Mouse (Mus musculus) hindbrain, postnatal 0 days (tissue): Measurements from ENCODE around the gene Pdik1l. TPM values are rescaled to one million over a fixed set of nuclear protein-coding genes. Genes with fewer than 3 reads are reported as not detected.

Source experiments
- ATAC-seq: fragments of 200-750 bp; cut with Nextera tagmentation; 2 replicates; pipeline ENCODE4 v1.8.0; 2017; ENCODE audit warnings: mild to moderate bottlenecking, moderate TSS enrichment, moderate library complexity
- DNase-seq: peaks from one replicate; pipeline ENCODE4 v3.0.0-alpha.2; 2015; ENCODE audit warnings: low spot score
- H3K27ac ChIP-seq: fragments of 300-500 bp; sonication (generic); 2 replicates; pipeline ENCODE4 v1.5.1; 2014; ENCODE audit warnings: mild to moderate bottlenecking
- H3K27me3 ChIP-seq: fragments of 300-500 bp; sonication (generic); 2 replicates; pipeline ENCODE4 v1.6.1; 2014; ENCODE audit warnings: low read length, mixed read lengths; ENCODE audit not compliant: insufficient read depth
- H3K36me3 ChIP-seq: fragments of 300-500 bp; sonication (generic); 2 replicates; pipeline ENCODE4 v1.6.1; 2014; ENCODE audit warnings: low read length, mixed read lengths; ENCODE audit not compliant: insufficient read depth
- H3K4me1 ChIP-seq: fragments of 300-500 bp; sonication (generic); 2 replicates; pipeline ENCODE4 v1.6.1; 2014; ENCODE audit warnings: antibody characterized with exemption, low read length, mixed read lengths; ENCODE audit not compliant: insufficient read depth
- H3K4me2 ChIP-seq: fragments of 300-500 bp; sonication (generic); 2 replicates; pipeline ENCODE4 v1.6.1; 2014; ENCODE audit warnings: low read depth, mild to moderate bottlenecking, low read length, moderate library complexity, mixed read lengths
- H3K4me3 ChIP-seq: fragments of 300-500 bp; sonication (generic); 2 replicates; pipeline ENCODE4 v1.5.1; 2014; ENCODE audit warnings: low read length
- H3K9ac ChIP-seq: fragments of 300-500 bp; sonication (generic); replicated peaks from 2 replicates; pipeline ENCODE4 v1.6.1; 2014; ENCODE audit warnings: mild to moderate bottlenecking, low read length, moderate library complexity, mixed read lengths
- H3K9me3 ChIP-seq: fragments of 300-500 bp; sonication (generic); 2 replicates; pipeline ENCODE4 v1.6.1; 2016; ENCODE audit warnings: low read length, mixed read lengths
- CTCF ChIP-seq: IDR thresholded peaks from 2 replicates; pipeline ENCODE4 v1.5.1; 2016; ENCODE audit warnings: antibody characterized with exemption, control low read depth, low read depth
- WGBS: fragments of 180-500 bp; shearing (Covaris S2); extraction: QIAGEN DNeasy Blood & Tissue Kit; methylation state at CpG from one replicate; pipeline ENCODE4 v1.1.7; 2014; 5-methylcytosine and 5-hydroxymethylcytosine counted together
- polyA plus RNA-seq: library from polyadenylated mRNA; unstranded; fragments of >200 nt; fragmentation: Nextera tagmentation; extraction: Ambion mirVana; gene quantifications from 2 replicates; pipeline ENCODE4 v1.2.1, GENCODE M21; 2015
- total RNA-seq: library from RNA; depleted of rRNA; stranded (reverse); fragments of >200 nt; gene quantifications from 2 replicates; pipeline ENCODE4 v1.2.3, GENCODE M21; 2014

Pdik1l gene
- total and polyA plus RNA-seq, 2 experiments from 2014 or later = 24.8 to 35.2 TPM

DNA sequence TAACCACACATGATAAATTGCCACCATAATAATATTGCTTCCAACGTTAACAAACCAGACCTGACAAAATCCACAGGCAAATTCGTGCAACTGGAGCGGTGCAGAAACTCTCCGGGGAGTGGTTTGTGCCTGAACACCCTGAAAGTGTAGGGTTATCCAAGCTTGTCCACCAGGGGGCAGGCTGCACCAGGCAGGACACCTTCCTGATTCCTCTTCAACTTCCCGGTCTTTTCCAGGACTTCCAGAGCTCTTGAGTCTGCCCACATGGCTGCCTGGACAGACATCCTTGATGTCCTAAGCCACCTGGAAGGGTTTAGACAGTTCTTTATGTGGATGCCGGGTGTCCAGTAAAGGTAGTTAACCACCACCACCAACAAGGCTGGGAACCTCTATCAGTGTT lies 24.5 kb downstream of the Pdik1l start:
- Histone ChIP-seq H3K27ac (no peak overlapping the region), H3K4me1 (no peaks in the 10 kb centered on the region), H3K4me2 (no peak overlapping the region), H3K36me3 (no peaks in the 10 kb centered on the region), H3K4me3 (no peak overlapping the region), H3K27me3 (no peaks in the 10 kb centered on the region), H3K9me3 (no peaks in the 10 kb centered on the region), H3K9ac (no peak overlapping the region)
- TF ChIP-seq CTCF = peak; percentile 71
- 43% methylated on average over 6 of the region's 6 CpGs for WGBS
- ATAC-seq (no peak), DNase-seq (peak; percentile 48)

DNA sequence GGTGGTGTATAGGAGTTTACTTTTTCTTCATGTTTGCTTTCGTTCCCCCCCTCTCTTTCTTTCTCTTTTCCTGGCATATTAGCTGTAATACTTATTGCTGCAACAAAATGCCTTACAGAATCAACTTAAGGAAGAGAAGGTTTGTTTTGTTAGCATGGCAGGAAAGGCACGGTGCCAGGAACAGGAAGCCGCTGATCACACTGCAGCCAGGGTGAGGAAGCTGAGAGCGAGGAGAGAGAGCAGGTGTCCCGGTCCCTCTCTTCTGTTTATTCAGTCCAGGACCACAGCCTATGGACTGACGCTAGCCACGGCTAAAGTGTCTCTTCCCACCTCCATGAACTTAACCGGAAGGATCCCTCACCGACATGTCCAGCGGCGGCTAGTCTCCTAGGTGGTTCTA lies 29.3 kb downstream of the Pdik1l start:
- ATAC-seq (no peak), DNase-seq (no peak)
- Histone ChIP-seq H3K27ac (no peak overlapping the region), H3K9me3 (no peaks in the 10 kb centered on the region), H3K4me2 (no peak overlapping the region), H3K9ac (no peak overlapping the region), H3K36me3 (no peaks in the 10 kb centered on the region), H3K4me3 (no peak overlapping the region), H3K27me3 (peaks cover 5% of the 10 kb centered on the region; the same call in 1 of the 2 replicates), H3K4me1 (no peaks in the 10 kb centered on the region)
- 61% methylated on average over 11 of the region's 11 CpGs for WGBS
- TF ChIP-seq CTCF = no peak

DNA sequence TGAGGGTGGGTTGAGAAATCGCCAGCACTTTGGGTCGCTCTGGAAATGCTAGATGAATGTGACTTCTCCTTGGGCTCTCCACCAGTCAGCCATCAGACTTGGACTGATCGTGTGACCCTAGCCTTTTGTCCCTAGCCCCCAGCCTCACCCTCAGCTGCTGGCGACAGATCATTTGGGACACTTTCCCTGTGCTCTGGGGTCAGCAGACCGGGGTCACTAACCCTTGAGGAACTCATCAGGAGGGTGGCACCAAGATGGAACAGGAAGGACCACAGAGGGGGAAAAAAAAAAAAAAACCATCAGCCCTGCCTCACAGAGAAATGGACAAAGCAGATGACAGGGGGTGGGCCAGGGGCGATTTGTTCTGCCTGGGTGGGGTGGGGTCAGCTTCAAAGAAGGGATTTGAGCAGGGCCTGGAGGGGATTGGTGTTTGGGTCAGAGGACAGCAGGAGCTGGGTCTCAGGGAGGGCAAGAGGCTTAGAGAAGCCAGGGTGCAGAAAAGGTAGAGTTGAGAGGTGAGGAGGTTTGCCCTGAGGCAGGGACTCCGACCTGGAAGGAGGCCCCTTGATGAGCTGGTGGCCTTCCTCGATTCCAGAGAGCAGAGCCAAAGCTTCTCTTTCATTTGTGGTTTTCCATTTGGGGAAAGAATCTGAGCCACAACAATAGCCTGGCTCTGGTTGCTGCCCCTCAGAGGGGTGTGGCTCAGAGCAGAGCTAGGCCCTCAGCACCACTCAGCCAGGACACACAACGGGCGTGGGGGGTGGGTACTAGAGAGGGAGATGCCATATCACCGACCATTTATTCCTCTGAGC lies 30.3 kb downstream of the Pdik1l start:
- Histone ChIP-seq H3K36me3 (no peaks in the 10 kb centered on the region), H3K9me3 (no peaks in the 10 kb centered on the region), H3K27me3 (peaks cover 8% of the 10 kb centered on the region), H3K9ac (no peak overlapping the region), H3K4me2 (no peak overlapping the region), H3K27ac (no peak overlapping the region), H3K4me3 (no peak overlapping the region), H3K4me1 (no peaks in the 10 kb centered on the region)
- ATAC-seq (no peak), DNase-seq (no peak)
- no peak for TF ChIP-seq CTCF
- 16% methylated on average over 11 of the region's 11 CpGs for WGBS

DNA sequence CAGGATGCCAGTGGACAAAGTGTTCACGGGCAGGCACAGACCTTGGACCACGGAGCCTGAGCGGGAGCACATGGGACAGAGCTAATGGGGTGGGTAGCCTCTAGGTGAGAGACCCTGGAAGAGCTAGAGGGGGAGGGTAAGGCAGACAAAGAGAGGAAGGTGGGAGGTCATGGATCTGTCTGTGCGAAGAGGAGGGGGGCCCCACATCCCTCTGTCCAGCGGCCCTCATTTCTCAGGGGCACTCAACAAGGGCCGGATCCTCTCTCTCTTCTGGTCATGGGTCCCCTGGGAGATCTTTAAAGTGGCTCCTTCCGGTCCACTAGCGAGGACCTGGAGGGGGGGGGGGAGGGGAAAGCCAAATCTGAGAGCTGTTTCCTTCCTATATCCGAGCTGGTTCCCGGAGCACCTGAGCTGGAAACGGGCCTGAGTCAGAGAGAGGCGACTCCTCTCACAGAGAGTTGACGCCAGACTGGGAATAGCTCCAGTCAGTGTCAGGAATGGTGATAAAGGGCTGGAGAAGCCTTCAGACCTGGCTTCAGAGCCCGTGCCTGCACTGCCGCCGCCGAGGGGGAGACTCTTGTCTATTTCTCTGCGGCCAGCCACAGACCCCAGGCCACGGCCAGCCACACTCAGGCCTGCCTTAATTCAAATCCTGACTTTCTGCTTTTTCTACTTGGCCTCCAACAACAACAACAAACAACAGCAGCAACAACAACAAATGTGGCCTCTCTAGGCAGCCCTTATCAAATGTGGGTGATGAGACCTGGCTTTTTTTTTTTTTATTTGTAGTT lies 31.1 kb downstream of the Pdik1l start:
- DNase-seq (no peak), ATAC-seq (no peak)
- Histone ChIP-seq H3K36me3 (no peaks in the 10 kb centered on the region), H3K4me3 (no peak overlapping the region), H3K9ac (no peak overlapping the region), H3K27ac (no peak overlapping the region), H3K4me2 (no peak overlapping the region), H3K27me3 (peaks cover 15% of the 10 kb centered on the region), H3K4me1 (no peaks in the 10 kb centered on the region), H3K9me3 (no peaks in the 10 kb centered on the region)
- 16% methylated on average over 19 of the region's 19 CpGs for WGBS
- no peak for TF ChIP-seq CTCF

DNA sequence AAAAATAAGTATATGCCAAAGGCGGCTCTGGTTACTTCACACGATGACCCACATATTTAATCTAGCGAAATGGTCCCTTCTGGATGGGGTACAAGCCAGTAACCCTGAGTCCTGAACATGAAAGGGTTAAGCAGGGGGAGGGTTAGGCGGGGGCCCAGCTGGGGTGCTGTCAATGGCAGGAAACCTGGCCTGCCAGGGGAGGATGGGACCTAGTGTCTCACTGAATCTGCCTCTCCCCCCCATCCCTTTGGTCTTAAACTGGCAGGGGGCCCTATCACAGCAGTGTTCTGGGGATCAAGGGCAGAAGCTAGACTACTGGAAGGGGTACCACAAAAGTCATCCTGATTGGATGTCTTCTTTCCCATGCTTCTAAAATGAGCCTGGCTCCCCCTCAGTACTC lies 31.8 kb downstream of the Pdik1l start:
- H3K4me1 ChIP-seq = peaks cover 3% of the 10 kb centered on the region; the same call in 1 of the 2 replicates
- H3K9ac ChIP-seq = no peak overlapping the region
- H3K27ac ChIP-seq = no peak overlapping the region
- DNase-seq = no peak
- no peaks in the 10 kb centered on the region for H3K36me3 ChIP-seq
- H3K27me3 ChIP-seq = peaks cover 15% of the 10 kb centered on the region
- TF ChIP-seq CTCF = no peak
- H3K9me3 ChIP-seq = no peaks in the 10 kb centered on the region
- 20% methylated on average over 4 of the region's 4 CpGs for WGBS
- H3K4me3 ChIP-seq = no peak overlapping the region
- H3K4me2 ChIP-seq = no peak overlapping the region
- no peak for ATAC-seq

DNA sequence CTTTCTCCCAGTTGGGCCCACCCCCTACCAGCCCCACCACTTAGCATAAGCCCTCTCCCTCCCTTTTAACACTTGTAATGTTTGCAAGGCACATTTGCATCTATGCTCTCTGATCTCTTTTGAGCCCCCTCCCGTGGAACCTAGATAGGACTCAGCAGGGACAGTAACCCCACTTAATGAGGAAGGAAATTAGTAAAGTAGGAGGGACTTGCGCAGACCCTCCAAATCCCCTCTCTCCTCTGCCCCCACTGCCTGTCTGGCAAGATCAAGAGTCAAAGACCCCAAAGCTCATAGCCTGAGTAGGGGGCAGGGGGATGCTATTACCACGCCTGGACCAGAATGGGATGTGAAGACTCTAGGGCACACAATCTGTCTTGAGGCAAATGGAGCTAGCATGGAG lies 32.9 kb downstream of the Pdik1l start:
- WGBS = 45% methylated on average over 3 of the region's 3 CpGs

More for the DNA sequence above, 32.9 kb downstream of the Pdik1l start:
- Histone ChIP-seq H3K4me3 (no peak overlapping the region), H3K9ac (no peak overlapping the region), H3K27me3 (peaks cover 15% of the 10 kb centered on the region), H3K4me2 (no peak overlapping the region), H3K27ac (no peak overlapping the region), H3K9me3 (no peaks in the 10 kb centered on the region), H3K36me3 (no peaks in the 10 kb centered on the region), H3K4me1 (peaks cover 9% of the 10 kb centered on the region)
- TF ChIP-seq CTCF = no peak
- no peak for ATAC-seq
- DNase-seq = no peak
